Mouse (Mus musculus): Measurements from ENCODE around the gene Lbhd2. TPM values are rescaled to one million over a fixed set of nuclear protein-coding genes. Genes with fewer than 3 reads are reported as not detected.

Lbhd2 gene
- total and polyA plus RNA-seq, 2 experiments from 2014 or later: 6.4 to 18.2 TPM

DNA sequence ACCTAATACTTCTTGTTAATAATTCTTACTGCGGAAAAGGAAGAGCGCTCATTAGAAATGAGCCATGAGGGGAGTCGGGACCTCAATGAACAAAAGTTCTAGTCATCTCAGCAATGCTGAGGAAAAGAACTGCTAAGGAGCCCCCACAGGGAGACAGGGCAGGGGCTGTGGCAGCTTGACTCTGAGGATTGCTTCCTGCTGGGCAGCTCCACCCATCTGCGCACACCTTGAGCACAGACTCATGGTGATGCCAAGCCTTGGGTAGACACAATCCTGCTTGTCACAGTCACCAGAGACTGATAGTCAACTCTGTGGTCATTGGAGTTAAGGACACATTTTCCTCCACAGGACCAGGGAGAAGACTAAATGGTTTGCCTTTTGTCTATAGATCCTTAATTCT lies 19.5 kb upstream of the Lbhd2 start:
- TF ChIP-seq CTCF (IDR thresholded peaks at IDR 0.05): no peak
- Histone ChIP-seq H3K27ac (ENCODE audit: low read depth, low read length) (no peak overlapping the region), H3K9me3 (ENCODE audit: low read length) (no peaks in the 10 kb centered on the region), H3K36me3 (ENCODE audit: insufficient read depth, low read length) (no peaks in the 10 kb centered on the region), H3K4me3 (ENCODE audit: low read depth, low read length) (no peak overlapping the region), H3K4me1 (ENCODE audit: insufficient read depth, low read length) (no peaks in the 10 kb centered on the region), H3K27me3 (ENCODE audit: insufficient read depth, low read length) (no peaks in the 10 kb centered on the region), H3K4me2 (ENCODE audit: low read depth, low read length, poor library complexity, severe bottlenecking) (no peak overlapping the region), H3K9ac (replicated peaks; ENCODE audit: low read length, poor library complexity, severe bottlenecking) (no peak overlapping the region)
- WGBS: 95% methylated on average over 4 of the region's 4 CpGs
- no peak for ATAC-seq (ENCODE audit: low FRiP score)
- no peak for DNase-seq (ENCODE audit: low spot score)

- TF ChIP-seq CTCF (IDR thresholded peaks at IDR 0.05): no peak
- Histone ChIP-seq H3K4me3 (ENCODE audit: low read depth, low read length) (no peak overlapping the region), H3K4me2 (ENCODE audit: low read depth, low read length, poor library complexity, severe bottlenecking) (no peak overlapping the region), H3K27me3 (ENCODE audit: insufficient read depth, low read length) (no peaks in the 10 kb centered on the region), H3K36me3 (ENCODE audit: insufficient read depth, low read length) (no peaks in the 10 kb centered on the region), H3K9ac (replicated peaks; ENCODE audit: low read length, poor library complexity, severe bottlenecking) (no peak overlapping the region), H3K4me1 (ENCODE audit: insufficient read depth, low read length) (no peaks in the 10 kb centered on the region), H3K27ac (ENCODE audit: low read depth, low read length) (no peak overlapping the region), H3K9me3 (ENCODE audit: low read length) (no peaks in the 10 kb centered on the region)
- no peak for DNase-seq (ENCODE audit: low spot score)
- 87% methylated on average over 6 of the region's 6 CpGs for WGBS
- no peak for ATAC-seq (ENCODE audit: low FRiP score)
These were observed 12.6 kb upstream of the Lbhd2 start for GRCm38 (mm10) chr12:111394008-111394407.

DNA sequence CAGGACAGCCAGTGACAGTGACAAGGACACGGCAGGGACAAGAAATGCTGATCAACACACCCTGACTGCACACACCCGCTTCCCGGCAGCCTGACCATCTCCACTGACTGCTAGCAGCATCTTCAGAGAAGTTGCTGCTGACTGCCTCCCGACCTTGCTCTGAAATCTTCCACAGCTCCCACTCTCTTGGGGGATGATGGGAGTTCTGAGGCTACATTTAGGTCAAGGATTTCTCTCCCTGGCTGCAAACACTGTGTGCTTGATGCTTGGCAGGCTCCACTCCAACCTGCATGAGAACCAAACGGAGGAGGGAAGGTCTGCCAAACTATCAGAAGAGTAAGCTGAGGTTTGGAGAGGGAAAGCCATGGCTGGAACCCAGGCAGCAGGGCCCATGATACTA lies 9.6 kb upstream of the Lbhd2 start:
- H3K4me2 ChIP-seq (ENCODE audit: low read depth, low read length, poor library complexity, severe bottlenecking): no peak overlapping the region
- H3K9me3 ChIP-seq (ENCODE audit: low read length): no peaks in the 10 kb centered on the region
- no peaks in the 10 kb centered on the region for H3K27me3 ChIP-seq (ENCODE audit: insufficient read depth, low read length)
- WGBS: 74% methylated on average over 5 of the region's 5 CpGs
- DNase-seq (ENCODE audit: low spot score): no peak
- no peak overlapping the region for H3K27ac ChIP-seq (ENCODE audit: low read depth, low read length)
- no peak overlapping the region for H3K4me3 ChIP-seq (ENCODE audit: low read depth, low read length)
- no peak overlapping the region for H3K9ac ChIP-seq (replicated peaks; ENCODE audit: low read length, poor library complexity, severe bottlenecking)
- ATAC-seq (ENCODE audit: low FRiP score): no peak
- H3K36me3 ChIP-seq (ENCODE audit: insufficient read depth, low read length): no peaks in the 10 kb centered on the region
- TF ChIP-seq CTCF (IDR thresholded peaks at IDR 0.05): no peak
- no peaks in the 10 kb centered on the region for H3K4me1 ChIP-seq (ENCODE audit: insufficient read depth, low read length)

- 22% methylated on average over 15 of the region's 15 CpGs for WGBS
- peak; percentile 95 for TF ChIP-seq CTCF (IDR thresholded peaks at IDR 0.05)
- H3K9ac ChIP-seq (replicated peaks; ENCODE audit: low read length, poor library complexity, severe bottlenecking): no peak overlapping the region
- H3K4me1 ChIP-seq (ENCODE audit: insufficient read depth, low read length): 0 out of 2 replicates have a peak, but pooled peaks cover 2% of the 10 kb centered on the region
- H3K27ac ChIP-seq (ENCODE audit: low read depth, low read length): no peak overlapping the region
- H3K9me3 ChIP-seq (ENCODE audit: low read length): no peaks in the 10 kb centered on the region
- no peak overlapping the region for H3K4me2 ChIP-seq (ENCODE audit: low read depth, low read length, poor library complexity, severe bottlenecking)
- no peak overlapping the region for H3K4me3 ChIP-seq (ENCODE audit: low read depth, low read length)
- DNase-seq (ENCODE audit: low spot score) (peak; percentile 85), ATAC-seq (ENCODE audit: low FRiP score) (no peak)
- H3K36me3 ChIP-seq (ENCODE audit: insufficient read depth, low read length): no peaks in the 10 kb centered on the region
- H3K27me3 ChIP-seq (ENCODE audit: insufficient read depth, low read length): 0 out of 2 replicates have a peak, but pooled peaks cover 2% of the 10 kb centered on the region
These were observed 5.0 kb upstream of the Lbhd2 start for GRCm38 (mm10) chr12:111401454-111402184.

DNA sequence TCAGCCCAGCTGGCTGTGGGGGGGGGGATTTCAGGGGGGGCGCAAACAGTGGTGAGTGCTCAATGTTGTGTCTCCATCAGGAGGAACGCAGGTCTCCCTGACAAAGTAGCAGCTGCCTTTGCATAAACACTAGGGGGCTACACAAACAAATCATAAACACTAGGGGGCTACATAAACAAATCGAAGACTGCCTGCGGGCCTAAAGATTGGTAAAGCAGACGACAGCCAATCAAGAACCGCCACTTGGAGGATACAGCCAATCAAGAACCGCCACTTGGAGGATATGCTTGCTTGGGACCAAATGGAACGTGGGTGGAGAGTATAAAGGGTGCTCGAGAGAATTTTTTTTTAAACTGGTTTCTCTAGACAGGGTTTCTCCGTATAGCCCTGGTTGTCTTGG lies 1.7 kb upstream of the Lbhd2 start:
- DNase-seq (ENCODE audit: low spot score) (no peak), ATAC-seq (ENCODE audit: low FRiP score) (no peak)
- Histone ChIP-seq H3K27me3 (ENCODE audit: insufficient read depth, low read length) (0 out of 2 replicates have a peak, but pooled peaks cover 9% of the 10 kb centered on the region), H3K4me1 (ENCODE audit: insufficient read depth, low read length) (peaks cover 12% of the 10 kb centered on the region; the same call in 1 of the 2 replicates), H3K4me2 (ENCODE audit: low read depth, low read length, poor library complexity, severe bottlenecking) (no peak overlapping the region), H3K9ac (replicated peaks; ENCODE audit: low read length, poor library complexity, severe bottlenecking) (no peak overlapping the region), H3K9me3 (ENCODE audit: low read length) (no peaks in the 10 kb centered on the region), H3K27ac (ENCODE audit: low read depth, low read length) (no peak overlapping the region), H3K4me3 (ENCODE audit: low read depth, low read length) (no peak overlapping the region), H3K36me3 (ENCODE audit: insufficient read depth, low read length) (no peaks in the 10 kb centered on the region)
- no peak for TF ChIP-seq CTCF (IDR thresholded peaks at IDR 0.05)
- 69% methylated on average over 10 of the region's 10 CpGs for WGBS

- Histone ChIP-seq H3K27ac (ENCODE audit: low read depth, low read length) (peak overlapping the region; percentile 39; the same call in 1 of the 2 replicates), H3K9me3 (ENCODE audit: low read length) (no peaks in the 10 kb centered on the region), H3K9ac (replicated peaks; ENCODE audit: low read length, poor library complexity, severe bottlenecking) (no peak overlapping the region), H3K4me3 (ENCODE audit: low read depth, low read length) (no peak overlapping the region), H3K36me3 (ENCODE audit: insufficient read depth, low read length) (no peaks in the 10 kb centered on the region), H3K4me1 (ENCODE audit: insufficient read depth, low read length) (peaks cover 21% of the 10 kb centered on the region; the same call in 1 of the 2 replicates), H3K4me2 (ENCODE audit: low read depth, low read length, poor library complexity, severe bottlenecking) (no peak overlapping the region), H3K27me3 (ENCODE audit: insufficient read depth, low read length) (0 out of 2 replicates have a peak, but pooled peaks cover 9% of the 10 kb centered on the region)
- 7% methylated on average over 5 of the region's 5 CpGs for WGBS
- DNase-seq (ENCODE audit: low spot score) (peak; percentile 81), ATAC-seq (ENCODE audit: low FRiP score) (0 out of 2 replicates have a peak, but pooled peaks have one; percentile 24)
- 0 out of 2 replicates have a peak, but pooled peaks have one; percentile 16 for TF ChIP-seq CTCF (IDR thresholded peaks at IDR 0.05)
These were observed 3.0 kb downstream of the Lbhd2 start for GRCm38 (mm10) chr12:111409583-111409982.

Measured in midbrain, postnatal 0 days (tissue).